Mouse (Mus musculus) liver, embryonic 12.5 days (tissue): ENCODE measurements around the gene Pdk1. TPM values are rescaled to one million over a fixed set of nuclear protein-coding genes. Genes with fewer than 3 reads are reported as not detected.

Experiments
- ATAC-seq: fragments of 200-750 bp; cut with Nextera tagmentation; 2 replicates; pipeline ENCODE4 v1.8.0; 2017; ENCODE audit warnings: moderate number of reproducible peaks, mild to moderate bottlenecking, moderate library complexity
- H3K27ac ChIP-seq: fragments of 300-500 bp; sonication (generic); 2 replicates; pipeline ENCODE4 v1.5.1; 2016; ENCODE audit warnings: mild to moderate bottlenecking
- H3K27me3 ChIP-seq: fragments of 300-500 bp; sonication (generic); replicated peaks from 2 replicates; pipeline ENCODE4 v1.6.1; 2016; ENCODE audit warnings: mild to moderate bottlenecking, moderate library complexity
- H3K36me3 ChIP-seq: fragments of 300-500 bp; sonication (generic); 2 replicates; pipeline ENCODE4 v1.6.1; 2016; ENCODE audit warnings: mild to moderate bottlenecking, moderate library complexity
- H3K4me1 ChIP-seq: fragments of 300-500 bp; sonication (generic); 2 replicates; pipeline ENCODE4 v1.6.1; 2016
- H3K4me2 ChIP-seq: fragments of 300-500 bp; sonication (generic); 2 replicates; pipeline ENCODE4 v1.6.1; 2016; ENCODE audit warnings: mild to moderate bottlenecking, moderate library complexity
- H3K4me3 ChIP-seq: fragments of 300-500 bp; sonication (generic); 2 replicates; pipeline ENCODE4 v1.5.1; 2016; ENCODE audit warnings: mild to moderate bottlenecking, moderate library complexity
- H3K9ac ChIP-seq: fragments of 300-500 bp; sonication (generic); 2 replicates; pipeline ENCODE4 v1.6.1; 2016; ENCODE audit warnings: mild to moderate bottlenecking, moderate library complexity
- H3K9me3 ChIP-seq: fragments of 300-500 bp; sonication (generic); replicated peaks from 2 replicates; pipeline ENCODE4 v1.6.1; 2016; ENCODE audit warnings: mild to moderate bottlenecking, moderate library complexity
- WGBS: fragments of 180-500 bp; shearing (Covaris S2); methylation state at CpG from one replicate; pipeline ENCODE4 v1.1.7; 2016; ENCODE audit not compliant: insufficient replicate concordance; 5-methylcytosine and 5-hydroxymethylcytosine counted together
- polyA plus RNA-seq: library from polyadenylated mRNA; unstranded; fragments of >200 nt; fragmentation: Nextera tagmentation; extraction: Ambion mirVana; gene quantifications from 2 replicates; pipeline ENCODE4 v1.2.1, GENCODE M21; 2016

Gene Pdk1
- polyA plus RNA-seq, 1 experiment from 2014 or later, result 70.5 TPM

DNA sequence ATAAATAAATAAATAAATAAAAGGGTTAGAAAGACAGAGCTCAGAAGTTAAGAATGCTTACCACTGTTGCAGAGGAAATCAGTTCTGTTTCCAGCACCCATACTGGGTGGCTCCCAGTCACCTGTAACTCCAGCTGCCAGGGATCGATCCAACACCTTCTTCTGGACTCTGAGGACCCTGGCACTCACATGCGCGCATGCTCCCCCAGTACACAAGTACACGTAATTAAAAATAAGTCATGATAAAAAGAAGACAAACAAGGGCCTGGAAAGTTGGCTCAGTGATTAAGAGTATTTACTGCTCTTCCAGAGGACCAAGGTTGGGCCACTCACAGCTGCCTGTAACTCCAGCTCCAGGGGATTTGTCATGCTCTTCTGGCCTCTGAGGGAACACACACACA is 4.8 kb downstream of the Pdk1 start:
- Histone ChIP-seq H3K4me3 (no peak overlapping the region), H3K27ac (peak overlapping the region; percentile 77), H3K9me3 (no peaks in the 10 kb centered on the region), H3K4me1 (peaks cover 59% of the 10 kb centered on the region), H3K36me3 (peaks cover 53% of the 10 kb centered on the region), H3K4me2 (peak overlapping the region; percentile 94), H3K27me3 (no peaks in the 10 kb centered on the region), H3K9ac (peak overlapping the region; percentile 44; the same call in 1 of the 2 replicates)
- 76% methylated on average over 4 of the region's 4 CpGs for WGBS
- ATAC-seq, result no peak

DNA sequence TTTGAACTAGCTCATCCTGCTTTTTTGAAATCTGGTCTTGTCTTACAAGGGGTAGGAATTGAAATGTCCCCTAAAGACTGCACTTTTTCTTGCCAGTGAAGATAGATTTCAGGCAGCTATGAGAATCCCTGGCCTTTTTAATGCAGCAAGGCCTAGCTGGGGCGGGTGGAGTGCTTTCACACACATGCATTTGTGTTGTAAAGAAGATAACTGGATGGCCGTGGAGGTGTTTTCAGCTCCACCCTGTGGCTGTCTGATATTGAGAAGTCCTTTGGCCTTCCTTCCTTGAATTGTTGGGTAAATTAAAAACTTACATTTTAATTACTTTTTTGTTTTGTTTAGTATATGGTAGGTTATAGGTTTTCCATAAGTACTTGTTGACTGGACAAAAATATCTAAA is 5.4 kb downstream of the Pdk1 start:
- Histone ChIP-seq H3K27ac (peak overlapping the region; percentile 77), H3K4me2 (peak overlapping the region; percentile 94), H3K9ac (peak overlapping the region; percentile 44; the same call in 1 of the 2 replicates), H3K36me3 (peaks cover 59% of the 10 kb centered on the region), H3K4me1 (peaks cover 59% of the 10 kb centered on the region), H3K27me3 (no peaks in the 10 kb centered on the region), H3K4me3 (no peak overlapping the region), H3K9me3 (no peaks in the 10 kb centered on the region)
- 19% methylated on average over 2 of the region's 2 CpGs for WGBS
- peak; percentile 72 for ATAC-seq

DNA sequence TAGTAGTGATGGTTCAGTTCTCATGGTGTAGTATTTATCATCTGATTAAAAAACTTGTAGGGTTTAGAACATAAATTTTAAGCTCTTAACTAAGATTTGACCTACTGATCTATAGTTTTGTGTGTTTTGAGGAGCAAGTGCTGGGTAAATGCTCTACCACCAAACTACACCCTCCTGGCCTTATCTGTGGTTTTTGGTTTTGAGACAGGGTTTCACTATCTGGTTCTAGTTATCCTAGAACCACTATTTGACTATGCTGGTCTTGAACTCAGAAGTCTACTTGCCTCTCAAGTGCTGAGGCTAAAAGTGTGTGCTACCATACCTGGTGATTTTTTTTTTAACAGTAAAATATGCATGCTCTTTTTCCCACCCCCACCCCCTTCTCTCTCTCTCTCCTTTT is 5.9 kb downstream of the Pdk1 start:
- Histone ChIP-seq H3K4me3 (no peak overlapping the region), H3K9ac (no peak overlapping the region), H3K4me1 (peaks cover 56% of the 10 kb centered on the region), H3K27me3 (no peaks in the 10 kb centered on the region), H3K36me3 (peaks cover 64% of the 10 kb centered on the region), H3K4me2 (peak overlapping the region; percentile 32), H3K27ac (peak overlapping the region; percentile 66), H3K9me3 (no peaks in the 10 kb centered on the region)
- peak; percentile 62 for ATAC-seq

DNA sequence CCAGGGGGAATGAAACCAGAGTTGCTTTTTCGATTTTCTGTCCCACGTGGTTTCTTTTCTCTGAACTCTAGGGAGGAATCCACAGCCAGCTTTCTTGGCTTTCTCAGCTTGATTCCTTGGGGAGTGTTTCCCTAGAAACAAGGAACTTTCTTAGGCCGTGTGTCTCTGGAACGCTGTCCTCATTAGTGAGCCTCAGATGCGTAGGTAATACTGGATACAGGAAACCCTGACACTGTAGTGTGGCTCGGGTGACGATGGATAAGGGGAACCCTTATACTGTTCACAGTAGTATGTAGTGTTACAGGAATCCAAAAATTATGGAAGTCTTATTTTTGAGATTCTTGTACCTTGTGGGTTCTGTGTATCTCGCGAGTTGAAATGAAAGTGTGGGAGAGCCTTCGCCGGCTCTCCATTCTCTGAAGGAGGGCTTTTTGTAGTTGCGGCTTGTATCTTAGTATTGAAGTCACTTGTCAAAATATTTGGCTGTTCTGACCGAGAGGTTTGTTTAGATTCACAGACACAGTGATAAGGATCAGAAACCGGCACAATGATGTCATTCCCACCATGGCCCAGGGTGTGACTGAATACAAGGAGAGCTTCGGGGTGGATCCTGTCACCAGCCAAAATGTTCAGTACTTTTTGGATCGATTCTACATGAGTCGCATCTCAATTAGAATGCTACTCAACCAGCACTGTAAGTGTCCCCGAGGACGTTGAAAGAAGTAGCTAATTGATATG is 10.1 kb downstream of the Pdk1 start:
- no peaks in the 10 kb centered on the region for H3K9me3 ChIP-seq
- no peak for ATAC-seq
- H3K4me1 ChIP-seq, result peaks cover 14% of the 10 kb centered on the region
- no peak overlapping the region for H3K4me3 ChIP-seq
- no peak overlapping the region for H3K4me2 ChIP-seq
- H3K27ac ChIP-seq, result no peak overlapping the region
- H3K9ac ChIP-seq, result no peak overlapping the region
- H3K36me3 ChIP-seq, result peaks cover 85% of the 10 kb centered on the region
- WGBS, result 84% methylated on average over 19 of the region's 19 CpGs
- H3K27me3 ChIP-seq, result no peaks in the 10 kb centered on the region

DNA sequence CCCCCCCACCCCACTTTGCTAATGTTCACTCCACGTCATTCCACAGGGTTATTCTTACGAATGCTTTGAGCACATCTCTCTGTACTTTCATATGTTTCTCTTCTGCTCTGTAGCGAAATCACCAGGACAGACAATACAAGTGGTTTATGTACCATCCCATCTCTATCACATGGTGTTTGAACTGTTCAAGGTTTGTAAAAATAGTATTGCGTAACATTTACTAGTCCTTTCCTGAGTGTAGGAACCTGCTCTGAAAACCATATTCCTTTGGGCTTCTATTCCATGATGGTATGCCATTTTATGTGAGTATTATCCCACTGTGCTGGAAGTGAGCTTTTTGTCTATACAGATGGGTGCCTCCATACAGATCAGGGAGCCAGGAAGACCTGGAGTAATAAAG is 14.2 kb downstream of the Pdk1 start:
- no peaks in the 10 kb centered on the region for H3K27me3 ChIP-seq
- H3K9ac ChIP-seq, result no peak overlapping the region
- no peak overlapping the region for H3K27ac ChIP-seq
- peaks cover 96% of the 10 kb centered on the region for H3K36me3 ChIP-seq
- no peak for ATAC-seq
- 88% methylated on average over 4 of the region's 4 CpGs for WGBS
- H3K9me3 ChIP-seq, result no peaks in the 10 kb centered on the region
- H3K4me3 ChIP-seq, result no peak overlapping the region
- H3K4me1 ChIP-seq, result no peaks in the 10 kb centered on the region
- H3K4me2 ChIP-seq, result no peak overlapping the region

DNA sequence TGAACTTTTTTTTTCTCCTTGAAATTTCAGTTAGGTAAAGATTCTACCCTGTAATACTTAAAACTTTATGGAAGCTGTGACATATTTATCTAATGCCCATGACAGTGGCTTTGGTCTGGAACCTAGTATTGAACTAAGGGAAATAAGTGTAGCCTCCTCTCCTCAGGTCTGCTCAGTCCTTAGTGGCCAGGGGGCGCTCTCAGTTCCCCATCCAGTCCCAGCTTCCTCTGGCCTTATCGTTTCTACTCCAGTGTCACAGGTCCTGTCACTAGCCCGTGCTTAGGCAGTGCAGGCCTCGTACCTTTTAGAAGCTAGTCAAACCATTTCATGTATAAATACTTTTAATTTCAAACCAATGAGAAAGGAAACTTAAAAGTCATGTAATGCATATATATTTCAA is 15.4 kb downstream of the Pdk1 start:
- Histone ChIP-seq H3K36me3 (peaks cover 96% of the 10 kb centered on the region), H3K9ac (no peak overlapping the region), H3K27ac (no peak overlapping the region), H3K4me1 (no peaks in the 10 kb centered on the region), H3K4me2 (no peak overlapping the region), H3K4me3 (no peak overlapping the region), H3K9me3 (no peaks in the 10 kb centered on the region), H3K27me3 (no peaks in the 10 kb centered on the region)
- ATAC-seq, result no peak
- 50% methylated on average over 4 of the region's 4 CpGs for WGBS

DNA sequence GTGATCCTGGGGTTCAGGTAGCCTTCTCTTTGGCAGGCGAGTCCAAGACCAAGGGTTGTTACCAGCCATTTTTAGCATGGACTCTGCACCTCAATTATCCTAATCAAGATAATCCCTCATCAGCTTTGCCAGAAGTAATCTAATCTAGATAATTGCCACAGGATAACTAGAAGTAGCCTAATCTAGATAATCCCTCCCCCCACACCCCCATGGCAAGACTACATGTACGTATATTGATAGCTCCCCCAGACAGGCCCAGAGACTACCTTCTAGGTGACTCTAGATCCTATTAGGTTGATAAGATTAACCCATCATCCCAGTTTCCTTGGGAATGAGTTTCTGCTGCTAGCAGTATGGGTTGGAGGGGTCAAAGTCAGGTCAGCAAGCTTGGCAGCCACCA is 18.5 kb downstream of the Pdk1 start:
- H3K27me3 ChIP-seq, result no peaks in the 10 kb centered on the region

DNA sequence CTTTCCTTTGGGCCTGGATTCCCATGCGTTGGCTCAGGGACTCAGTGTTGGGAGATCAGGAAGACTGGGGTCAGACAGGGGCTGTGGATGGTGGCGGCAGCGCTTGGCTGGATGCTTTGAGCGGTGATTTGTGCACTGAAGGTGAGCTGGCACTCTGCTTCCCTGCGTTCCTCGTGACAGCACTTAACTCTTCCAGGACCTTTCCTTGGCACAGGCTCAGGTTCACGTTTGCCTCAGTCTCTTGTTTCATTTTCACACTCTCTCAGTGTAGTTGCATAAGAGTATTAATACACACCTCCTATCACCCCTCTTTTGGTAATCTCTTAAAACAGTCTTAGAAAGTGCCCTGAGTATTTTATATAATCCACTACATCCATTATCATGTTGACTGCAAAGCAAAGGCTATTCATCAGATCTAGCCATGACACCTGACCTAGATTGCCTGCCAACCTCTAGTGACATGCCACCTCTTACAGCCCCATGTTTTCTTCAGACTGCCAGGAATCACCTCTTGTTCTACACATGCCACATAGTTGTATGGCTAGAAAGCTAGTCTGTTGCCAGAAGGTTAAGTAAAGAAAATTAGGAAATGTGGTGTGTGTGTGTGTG is 19.8 kb downstream of the Pdk1 start:
- H3K27me3 ChIP-seq, result no peaks in the 10 kb centered on the region
- H3K4me2 ChIP-seq, result no peak overlapping the region
- H3K36me3 ChIP-seq, result peaks cover 95% of the 10 kb centered on the region
- WGBS, result 89% methylated on average over 7 of the region's 7 CpGs
- no peak overlapping the region for H3K4me3 ChIP-seq
- H3K9me3 ChIP-seq, result no peaks in the 10 kb centered on the region
- no peak for ATAC-seq
- H3K27ac ChIP-seq, result no peak overlapping the region
- H3K9ac ChIP-seq, result no peak overlapping the region
- no peaks in the 10 kb centered on the region for H3K4me1 ChIP-seq

More for the DNA sequence above, 18.5 kb downstream of the Pdk1 start:
- Histone ChIP-seq H3K27ac (no peak overlapping the region), H3K9me3 (no peaks in the 10 kb centered on the region), H3K9ac (no peak overlapping the region), H3K4me1 (no peaks in the 10 kb centered on the region), H3K4me2 (no peak overlapping the region), H3K4me3 (no peak overlapping the region), H3K36me3 (peaks cover 95% of the 10 kb centered on the region)
- WGBS, result 92% methylated on average over 2 of the region's 2 CpGs
- ATAC-seq, result no peak

DNA sequence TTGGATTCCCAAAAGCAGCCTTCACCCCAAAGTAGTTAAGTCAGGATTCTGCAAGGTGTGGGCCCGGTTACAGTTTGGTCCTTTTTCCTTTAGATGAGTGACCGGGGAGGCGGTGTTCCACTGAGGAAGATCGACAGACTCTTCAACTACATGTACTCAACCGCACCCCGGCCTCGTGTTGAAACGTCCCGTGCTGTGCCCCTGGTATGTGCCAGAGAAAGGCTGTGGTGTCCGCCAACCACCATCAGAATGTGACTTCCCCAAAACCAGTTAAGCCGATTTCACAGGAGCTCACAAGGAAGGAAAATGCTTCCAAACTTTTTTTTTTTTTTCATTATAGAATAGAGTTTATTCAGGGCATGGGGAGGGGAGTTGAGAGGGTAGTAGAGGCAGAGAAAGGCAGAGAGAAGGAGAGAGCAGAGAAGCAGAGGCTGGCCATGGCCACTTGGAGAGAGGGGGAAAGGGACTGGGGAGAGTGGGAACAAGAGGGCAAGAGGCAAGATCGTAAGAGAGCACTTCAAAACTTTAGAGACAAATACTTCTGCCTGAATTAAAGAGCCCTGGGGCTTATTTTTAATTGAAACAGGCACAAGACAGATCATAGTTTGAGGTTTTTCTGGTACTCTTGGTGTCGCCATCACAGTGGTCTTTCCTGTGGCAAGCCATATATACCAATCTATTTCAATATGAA is 22.7 kb downstream of the Pdk1 start:
- ATAC-seq, result no peak
- no peak overlapping the region for H3K4me2 ChIP-seq
- H3K27ac ChIP-seq, result no peak overlapping the region
- H3K36me3 ChIP-seq, result peaks cover 89% of the 10 kb centered on the region
- no peaks in the 10 kb centered on the region for H3K9me3 ChIP-seq
- H3K4me3 ChIP-seq, result no peak overlapping the region
- 87% methylated on average over 13 of the region's 13 CpGs for whole genome bisulfite sequencing
- no peaks in the 10 kb centered on the region for H3K27me3 ChIP-seq
- H3K9ac ChIP-seq, result no peak overlapping the region
- H3K4me1 ChIP-seq, result no peaks in the 10 kb centered on the region

DNA sequence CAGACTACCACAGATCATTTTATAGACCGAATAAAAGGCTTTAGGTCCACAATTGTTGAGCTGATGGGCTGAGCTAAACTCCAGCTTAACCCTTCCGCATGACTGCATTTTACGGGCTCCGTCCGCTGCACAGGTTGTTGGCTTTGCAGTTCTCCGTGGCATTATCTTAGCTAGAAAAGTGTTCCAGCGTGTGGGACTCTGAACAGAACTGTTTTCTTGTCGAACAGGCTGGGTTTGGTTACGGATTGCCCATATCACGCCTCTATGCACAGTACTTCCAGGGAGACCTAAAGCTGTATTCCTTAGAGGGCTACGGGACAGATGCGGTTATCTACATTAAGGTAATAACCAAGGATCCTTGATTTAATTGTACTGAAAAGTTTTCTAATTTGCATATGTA is 24.4 kb downstream of the Pdk1 start:
- H3K36me3 ChIP-seq, result peaks cover 83% of the 10 kb centered on the region
- no peaks in the 10 kb centered on the region for H3K27me3 ChIP-seq
- H3K9me3 ChIP-seq, result no peaks in the 10 kb centered on the region
- no peaks in the 10 kb centered on the region for H3K4me1 ChIP-seq
- 87% methylated on average over 12 of the region's 12 CpGs for WGBS
- H3K27ac ChIP-seq, result no peak overlapping the region
- no peak for ATAC-seq
- no peak overlapping the region for H3K9ac ChIP-seq
- no peak overlapping the region for H3K4me2 ChIP-seq
- H3K4me3 ChIP-seq, result no peak overlapping the region

DNA sequence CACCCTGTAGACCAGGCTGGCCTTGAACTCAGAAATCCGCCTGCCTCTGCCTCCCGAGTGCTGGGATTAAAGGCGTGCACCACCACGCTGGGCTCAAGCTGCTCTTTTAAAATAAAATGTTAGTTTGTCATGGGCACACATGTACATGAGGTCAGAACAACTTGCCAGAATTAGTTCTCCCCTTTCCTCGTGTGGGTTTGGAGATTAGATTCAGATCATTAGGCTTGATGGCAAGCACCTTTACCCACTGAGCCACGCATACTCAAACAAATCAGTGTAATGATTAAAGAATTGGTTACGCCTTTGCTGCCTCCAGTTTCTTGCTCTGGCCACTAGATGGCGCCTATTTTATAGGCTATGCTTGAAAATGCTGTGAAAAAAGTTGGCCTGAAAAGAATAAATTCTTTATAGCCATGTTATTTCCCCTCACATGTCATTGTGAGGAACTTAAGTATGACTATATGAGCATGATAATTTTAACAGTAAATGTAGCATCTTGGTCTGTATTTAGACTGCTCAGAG is 25.4 kb downstream of the Pdk1 start:
- Histone ChIP-seq H3K27me3 (no peaks in the 10 kb centered on the region), H3K27ac (no peak overlapping the region), H3K4me1 (no peaks in the 10 kb centered on the region), H3K9me3 (no peaks in the 10 kb centered on the region), H3K4me3 (no peak overlapping the region), H3K4me2 (no peak overlapping the region), H3K9ac (no peak overlapping the region), H3K36me3 (peaks cover 74% of the 10 kb centered on the region)
- ATAC-seq, result no peak
- 57% methylated on average over 8 of the region's 8 CpGs for WGBS

DNA sequence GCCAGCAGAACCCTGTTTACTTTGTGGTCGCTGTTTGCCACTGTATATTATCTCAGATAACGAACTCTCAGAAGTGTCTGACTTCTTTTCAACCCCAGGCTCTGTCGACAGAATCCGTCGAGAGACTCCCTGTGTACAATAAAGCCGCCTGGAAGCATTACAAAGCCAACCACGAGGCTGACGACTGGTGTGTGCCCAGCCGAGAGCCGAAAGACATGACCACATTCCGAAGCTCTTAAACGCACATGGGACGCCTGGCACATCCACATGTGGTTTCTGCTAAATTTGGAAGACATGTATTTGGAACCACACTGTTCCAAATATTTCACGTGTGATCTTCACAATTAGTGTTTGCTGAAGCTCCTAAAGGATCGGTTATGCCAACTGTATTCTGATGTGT is 26.9 kb downstream of the Pdk1 start:
- ATAC-seq, result no peak
- Histone ChIP-seq H3K9me3 (no peaks in the 10 kb centered on the region), H3K4me1 (no peaks in the 10 kb centered on the region), H3K36me3 (peaks cover 62% of the 10 kb centered on the region), H3K9ac (no peak overlapping the region), H3K27ac (no peak overlapping the region), H3K4me2 (no peak overlapping the region), H3K27me3 (no peaks in the 10 kb centered on the region), H3K4me3 (no peak overlapping the region)
- WGBS, result 84% methylated on average over 15 of the region's 15 CpGs
